8 mouse cellular contexts compared by ENCODE assay signal in the genomic region with DNA sequence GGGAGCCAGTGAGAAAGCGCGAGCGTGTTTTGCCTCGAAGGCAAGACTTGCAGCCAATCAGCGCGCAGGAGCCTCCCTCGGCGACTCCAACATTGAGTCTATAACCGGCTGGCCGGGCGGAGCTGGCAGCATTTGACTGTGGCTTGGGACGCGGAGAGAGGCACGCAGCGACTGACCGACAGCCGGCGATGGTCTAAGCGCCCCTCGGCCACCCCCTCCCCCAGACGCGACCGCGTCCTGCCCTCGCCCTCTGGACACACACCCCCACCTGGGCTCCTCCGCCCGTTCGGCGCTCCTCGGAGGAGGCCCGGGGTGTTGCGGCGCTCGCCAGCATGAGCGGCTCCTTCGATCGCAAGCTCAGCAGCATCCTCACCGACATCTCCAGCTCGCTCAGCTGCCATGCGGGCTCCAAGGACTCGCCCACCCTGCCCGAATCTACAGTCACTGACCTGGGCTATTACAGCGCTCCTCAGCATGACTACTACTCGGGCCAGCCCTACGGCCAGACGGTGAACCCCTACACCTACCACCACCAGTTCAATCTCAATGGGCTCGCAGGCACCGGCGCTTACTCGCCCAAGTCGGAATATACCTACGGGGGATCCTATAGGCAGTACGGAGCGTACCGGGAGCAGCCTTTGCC. TPM values are rescaled to one million over a fixed set of nuclear protein-coding genes. Genes with fewer than 3 reads are reported as not detected.
A peak's percentile ranks its signal among the peaks of the same experiment; 100 is the strongest.
DNase-seq lines count a peak whose midpoint lies in the region; ATAC-seq and TF ChIP-seq lines count a peak whose summit lies in the region.

A gene (plus strand): TSS at position 130 of the 643 bp plus-strand sequence.

- H3K9ac ChIP-seq in lung, postnatal 0 days (replicated peaks; ENCODE audit: low read depth): no peak within 1 kb of the TSS
- H3K9ac ChIP-seq in embryonic facial prominence, embryonic 14.5 days (ENCODE audit: low read depth, low read length): peak within 1 kb of the TSS; percentile 71
- 0 out of 2 replicates have a peak within 1 kb of the TSS, but pooled peaks have one; percentile 17 for H3K9ac ChIP-seq in hindbrain, postnatal 0 days (replicated peaks; ENCODE audit: low read length)
- H3K9ac ChIP-seq in midbrain, embryonic 15.5 days: no peak within 1 kb of the TSS

- WGBS in lung, postnatal 0 days: under 1% methylated on average over 47 of the region's 55 CpGs
- WGBS in embryonic facial prominence, embryonic 14.5 days: under 1% methylated on average over 29 of the region's 55 CpGs
- under 1% methylated on average over 55 of the region's 55 CpGs for WGBS in hindbrain, postnatal 0 days
- WGBS in midbrain, embryonic 15.5 days: under 1% methylated on average over 55 of the region's 55 CpGs

- TF ChIP-seq CTCF in lung, postnatal 0 days (IDR thresholded peaks at IDR 0.05): no peak
- no peak for TF ChIP-seq CTCF in hindbrain, postnatal 0 days (IDR thresholded peaks at IDR 0.05; ENCODE audit: low read depth)

- H3K27ac ChIP-seq in lung, postnatal 0 days (ENCODE audit: low read length): no peak within 1 kb of the TSS
- no peak within 1 kb of the TSS; the same call in 1 of the 2 replicates for H3K27ac ChIP-seq in embryonic facial prominence, embryonic 14.5 days (replicated peaks; ENCODE audit: low read depth, low read length)
- H3K27ac ChIP-seq in hindbrain, postnatal 0 days: no peak within 1 kb of the TSS
- no peak within 1 kb of the TSS for H3K27ac ChIP-seq in midbrain, embryonic 15.5 days

- H3K4me2 ChIP-seq in lung, postnatal 0 days (replicated peaks; ENCODE audit: low read depth, low read length): peak within 1 kb of the TSS; percentile 58
- H3K4me2 ChIP-seq in embryonic facial prominence, embryonic 14.5 days (ENCODE audit: low read depth, low read length): peak within 1 kb of the TSS; percentile 79
- H3K4me2 ChIP-seq in hindbrain, postnatal 0 days (ENCODE audit: low read depth, low read length): peak within 1 kb of the TSS; percentile 63
- H3K4me2 ChIP-seq in midbrain, embryonic 15.5 days: peak within 1 kb of the TSS; percentile 72

- DNase-seq in lung, postnatal 0 days (ENCODE audit: low spot score): no peak
- no peak for DNase-seq in lung, postnatal 36 days
- DNase-seq in embryonic facial prominence, embryonic 14.5 days (ENCODE audit: low spot score): peak; percentile 90
- DNase-seq in hindbrain, postnatal 0 days (ENCODE audit: low spot score): peak; percentile 49
- no peak for DNase-seq in right cerebral cortex, adult 2 months (ENCODE audit: low spot score in 2 of 2)
- no peak for DNase-seq in layer of hippocampus, postnatal 25 days (ENCODE audit: extremely low spot score in 1 of 2, low spot score in 1 of 2)

- H3K4me1 ChIP-seq in lung, postnatal 0 days (ENCODE audit: insufficient read depth, low read depth, low read length): peaks cover 3% of the 10 kb centered on the region; the same call in 1 of the 2 replicates
- peaks cover 6% of the 10 kb centered on the region; the same call in 1 of the 2 replicates for H3K4me1 ChIP-seq in embryonic facial prominence, embryonic 14.5 days (ENCODE audit: control insufficient read depth, insufficient read depth, low read length)
- peaks cover 9% of the 10 kb centered on the region for H3K4me1 ChIP-seq in hindbrain, postnatal 0 days (ENCODE audit: insufficient read depth, low read length)
- H3K4me1 ChIP-seq in midbrain, embryonic 15.5 days: peaks cover 29% of the 10 kb centered on the region

- peaks cover 51% of the 10 kb centered on the region for H3K27me3 ChIP-seq in lung, postnatal 0 days (replicated peaks; ENCODE audit: insufficient read depth, low read length)
- peaks cover 66% of the 10 kb centered on the region for H3K27me3 ChIP-seq in embryonic facial prominence, embryonic 14.5 days (replicated peaks; ENCODE audit: control insufficient read depth, insufficient read depth, low read length)
- H3K27me3 ChIP-seq in hindbrain, postnatal 0 days (ENCODE audit: insufficient read depth, low read length): peaks cover 48% of the 10 kb centered on the region
- H3K27me3 ChIP-seq in midbrain, embryonic 15.5 days (replicated peaks): peaks cover 70% of the 10 kb centered on the region

- H3K9me3 ChIP-seq in lung, postnatal 0 days (ENCODE audit: low read length): no peaks in the 10 kb centered on the region
- no peaks in the 10 kb centered on the region for H3K9me3 ChIP-seq in embryonic facial prominence, embryonic 14.5 days (ENCODE audit: control insufficient read depth, low read length)
- H3K9me3 ChIP-seq in hindbrain, postnatal 0 days (ENCODE audit: low read length): no peaks in the 10 kb centered on the region
- H3K9me3 ChIP-seq in midbrain, embryonic 15.5 days: no peaks in the 10 kb centered on the region

- TF ChIP-seq EP300 in lung, postnatal 0 days (IDR thresholded peaks at IDR 0.05): no peak

- H3K4me3 ChIP-seq in lung, postnatal 0 days (ENCODE audit: low read depth, low read length): peak within 1 kb of the TSS; percentile 25
- peak within 1 kb of the TSS; percentile 53 for H3K4me3 ChIP-seq in embryonic facial prominence, embryonic 14.5 days (ENCODE audit: low read depth, low read length)
- H3K4me3 ChIP-seq in hindbrain, postnatal 0 days (ENCODE audit: low read length): peak within 1 kb of the TSS; percentile 35
- peak within 1 kb of the TSS; percentile 39 for H3K4me3 ChIP-seq in midbrain, embryonic 15.5 days

- ATAC-seq in lung, postnatal 0 days: no peak; the same call in 1 of the 2 replicates
- peak; percentile 42 for ATAC-seq in embryonic facial prominence, embryonic 14.5 days (ENCODE audit: low read depth)
- ATAC-seq in hindbrain, postnatal 0 days: peak; percentile 12; the same call in 1 of the 2 replicates
- peak; percentile 48; the same call in 1 of the 2 replicates for ATAC-seq in midbrain, embryonic 15.5 days (replicated peaks)
- no peak for ATAC-seq in inflammation-experienced regulatory T-cells, adult 6 months

- H3K36me3 ChIP-seq in lung, postnatal 0 days (ENCODE audit: insufficient read depth, low read length): no peaks in the 10 kb centered on the region
- H3K36me3 ChIP-seq in embryonic facial prominence, embryonic 14.5 days (ENCODE audit: control insufficient read depth, insufficient read depth, low read length): no peaks in the 10 kb centered on the region
- H3K36me3 ChIP-seq in hindbrain, postnatal 0 days (ENCODE audit: insufficient read depth, low read length): no peaks in the 10 kb centered on the region
- no peaks in the 10 kb centered on the region for H3K36me3 ChIP-seq in midbrain, embryonic 15.5 days (replicated peaks)

RNA-seq across cellular contexts. Expression of the gene that starts here (rescaled TPM):
- 0.05 TPM in 1 of 2 replicates, not detected in the other for polyA plus RNA-seq in lung, postnatal 0 days (2015; fragmentation: Nextera tagmentation; extraction: Ambion mirVana)
- 16.1 and 20.2 TPM in 2 replicates for polyA plus RNA-seq in embryonic facial prominence, embryonic 14.5 days (2014; fragmentation: Nextera tagmentation; extraction: Ambion mirVana)
- total RNA-seq in hindbrain, postnatal 0 days (2014; rRNA removed): 0.18 and 0.37 TPM in 2 replicates
- polyA plus RNA-seq in hindbrain, postnatal 0 days (2015; fragmentation: Nextera tagmentation; extraction: Ambion mirVana): 0.23 and 0.28 TPM in 2 replicates
- 0.17 and 0.20 TPM in 2 replicates for polyA plus RNA-seq in midbrain, embryonic 15.5 days (2015; fragmentation: Nextera tagmentation; extraction: Ambion mirVana)
- polyA plus RNA-seq in inflammation-experienced regulatory T-cells, adult 6 months (2017; shearing (Covaris generic)): not detected
- total RNA-seq in layer of hippocampus, postnatal 25 days (2021): not detected

Comparison
In these comparisons a context has a peak if more than half of its experiments do, and no peak if none do; other contexts are left out.
1. RNA of the gene that starts here (polyA plus RNA-seq): 16.1 to 20.2 TPM in embryonic facial prominence, embryonic 14.5 days; 0.23 to 0.28 TPM in hindbrain, postnatal 0 days, 0.17 to 0.20 TPM in midbrain, embryonic 15.5 days, 0.05 TPM in lung, postnatal 0 days and not detected in inflammation-experienced regulatory T-cells, adult 6 months; every median in the first group is over 10 times any median in the second.
2. Peak in DNase-seq, ATAC-seq, H3K4me3 ChIP-seq, H3K9ac ChIP-seq and H3K4me2 ChIP-seq in hindbrain, postnatal 0 days; RNA of the gene not detected or under 1 TPM.
3. Peak in ATAC-seq, H3K4me3 ChIP-seq and H3K4me2 ChIP-seq in midbrain, embryonic 15.5 days; RNA of the gene not detected or under 1 TPM.
4. Peak in every context shown above with its lines, with median percentiles within 50 percentile points of each other: H3K4me2 ChIP-seq and H3K4me3 ChIP-seq.